Mouse (Mus musculus) cerebellum, adult 9-10 months (tissue): ENCODE measurements around the gene Ppp1r1a.
A peak's percentile ranks its signal among the peaks of the same experiment; 100 is the strongest.

ENCODE experiments used
- DNase-seq: peaks from one replicate; pipeline ENCODE4 v3.0.0; 2022

The Ppp1r1a gene

DNA sequence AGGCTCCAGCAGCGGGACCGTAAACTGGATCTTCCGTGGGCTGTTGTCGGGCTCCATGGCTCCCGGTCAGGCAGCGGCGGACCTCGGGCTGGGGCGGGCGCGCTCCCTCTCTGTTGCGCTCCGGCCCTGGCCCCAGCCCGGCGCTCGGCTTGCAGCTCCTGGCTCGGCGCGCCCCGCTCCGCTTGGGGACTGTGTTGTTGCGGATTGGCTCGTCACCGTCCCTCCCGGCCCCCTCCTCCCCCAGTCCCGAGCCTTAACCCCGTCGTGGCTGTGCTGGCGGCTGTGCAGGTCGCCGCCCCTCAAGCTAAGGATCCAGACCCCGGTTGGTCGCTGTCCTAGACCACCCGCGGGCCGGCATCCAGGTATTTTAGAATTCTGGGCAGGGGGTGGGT is at the start of gene Ppp1r1a:
Gene Ppp1r1a (minus strand): TSS at position 182 of the 392 bp plus-strand sequence.
- no peak for DNase-seq

DNA sequence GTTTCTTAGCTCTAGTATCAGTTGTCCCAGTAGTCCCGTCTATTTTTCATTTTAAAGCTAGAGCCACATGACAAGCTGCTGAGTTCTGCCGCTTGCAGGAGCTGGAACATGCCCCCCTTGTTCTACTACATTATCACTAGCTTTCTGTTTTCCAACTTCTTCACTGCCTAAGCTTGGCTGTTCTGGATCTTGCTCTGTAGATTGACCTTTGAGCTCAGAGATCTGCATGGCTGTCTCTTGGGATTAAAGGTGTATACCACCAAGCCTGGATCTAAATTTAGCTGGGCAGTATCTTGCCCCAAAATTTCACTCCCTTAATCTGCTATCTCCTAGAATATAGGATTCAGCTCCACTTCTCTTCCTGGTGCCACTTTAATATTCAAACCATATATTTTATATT is 48.1 kb upstream of the Ppp1r1a start:
- DNase-seq, result no peak

DNA sequence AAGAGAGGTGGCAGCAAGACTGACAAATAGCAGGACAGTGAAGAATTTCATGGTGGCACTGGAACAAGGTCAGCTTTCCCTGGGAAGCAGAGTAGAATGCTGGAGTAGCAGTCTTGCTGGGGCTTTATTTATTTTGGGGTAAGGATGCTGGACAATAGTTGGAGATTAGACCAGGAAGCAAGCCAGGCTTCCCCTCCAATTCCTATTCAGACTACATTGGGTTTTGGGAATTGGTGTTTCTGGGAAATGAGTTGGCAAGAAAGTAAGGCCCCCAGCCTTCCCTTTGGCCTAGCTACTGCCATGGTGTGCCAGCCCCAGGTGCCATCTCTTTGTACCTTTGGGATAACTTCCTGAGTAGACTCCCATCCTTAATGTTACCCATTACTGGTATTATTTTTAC is 27.2 kb upstream of the Ppp1r1a start, which contains the start of gene Glycam1:
Gene Glycam1 (minus strand): TSS at position 101 of the 400 bp plus-strand sequence.
- no peak for DNase-seq

DNA sequence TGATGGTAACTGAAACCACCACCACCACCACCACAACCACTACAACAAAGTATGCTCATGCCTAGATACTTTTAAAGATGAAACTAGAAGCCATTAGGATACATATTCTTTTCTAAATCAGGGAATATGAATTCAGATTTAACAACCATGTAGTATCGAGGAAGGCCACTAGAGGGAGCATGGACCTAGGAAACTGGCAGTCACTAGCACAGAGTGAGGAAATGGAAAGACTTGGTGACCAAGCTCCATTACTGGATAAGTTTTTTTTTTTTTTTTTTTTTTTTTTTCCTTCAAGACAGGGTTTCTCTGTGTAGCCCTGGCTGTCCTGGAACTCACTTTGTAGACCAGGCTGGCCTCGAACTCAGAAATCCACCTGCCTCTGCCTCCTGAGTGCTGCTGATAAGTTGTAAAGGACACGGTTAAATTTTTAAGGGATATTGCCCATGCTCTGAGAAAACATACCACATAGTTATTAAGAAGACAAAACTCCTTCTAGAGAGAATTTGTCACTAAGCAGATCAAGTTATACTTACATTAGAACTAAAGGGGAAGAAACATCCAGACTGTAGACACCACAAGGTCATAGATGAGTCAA is 14.4 kb upstream of the Ppp1r1a start:
- DNase-seq, result peak; percentile 59

DNA sequence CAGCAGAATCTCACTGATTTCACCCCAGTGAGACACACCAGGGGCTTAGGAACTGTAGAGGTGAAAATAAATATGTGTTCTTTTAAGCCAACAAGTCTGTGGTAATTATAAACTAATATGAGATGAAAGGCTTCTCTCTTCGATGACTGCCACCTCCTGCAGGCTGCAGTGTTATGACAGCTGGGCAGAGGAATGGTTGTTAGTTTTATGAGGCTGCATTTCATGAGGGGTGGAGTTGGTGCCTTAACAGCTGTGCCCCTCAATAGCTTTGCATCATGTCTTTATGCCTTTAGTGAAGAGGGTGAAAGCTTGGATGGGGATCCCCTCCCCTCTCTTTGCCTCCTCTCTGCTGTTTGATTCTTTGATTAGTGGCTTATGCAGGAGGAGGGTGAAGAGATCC is 13.2 kb upstream of the Ppp1r1a start:
- no peak for DNase-seq

DNA sequence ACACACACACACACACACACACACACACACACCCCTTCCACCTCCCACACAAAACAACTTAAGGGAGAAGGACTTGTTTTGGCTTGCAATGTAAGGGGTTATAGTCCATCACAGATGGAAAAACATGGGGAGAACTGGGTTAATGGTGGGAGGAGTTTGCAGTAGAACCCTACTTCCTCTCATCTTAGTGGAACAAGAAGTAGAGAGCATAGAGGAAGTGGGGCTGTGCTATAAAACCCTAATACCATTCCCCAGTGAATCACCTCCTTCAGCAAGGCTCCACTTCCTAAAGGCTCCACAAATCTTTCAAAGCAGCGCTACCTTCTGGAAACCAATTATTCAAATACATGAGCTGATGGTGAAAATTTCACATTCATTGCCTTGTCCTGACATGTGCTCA is 11.7 kb upstream of the Ppp1r1a start:
- no peak for DNase-seq

DNA sequence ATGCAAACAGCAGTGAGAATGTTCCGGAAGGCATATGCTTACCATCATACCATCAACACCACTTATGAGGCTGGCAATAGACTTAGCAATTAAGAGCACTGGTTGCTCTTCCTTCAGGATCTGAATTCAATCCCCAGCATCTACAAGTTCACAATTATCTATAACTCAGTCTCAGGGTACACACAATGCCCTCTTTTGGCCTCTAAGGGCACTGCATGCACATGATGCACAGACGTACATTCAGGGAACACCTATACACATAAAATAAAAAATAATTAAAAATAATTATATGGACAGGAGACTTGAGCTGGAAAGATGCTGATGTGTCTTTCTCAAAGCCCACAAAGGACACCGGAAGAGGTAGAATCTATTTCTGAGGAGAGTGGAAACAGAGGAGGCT is 10.2 kb upstream of the Ppp1r1a start:
- no peak for DNase-seq

DNA sequence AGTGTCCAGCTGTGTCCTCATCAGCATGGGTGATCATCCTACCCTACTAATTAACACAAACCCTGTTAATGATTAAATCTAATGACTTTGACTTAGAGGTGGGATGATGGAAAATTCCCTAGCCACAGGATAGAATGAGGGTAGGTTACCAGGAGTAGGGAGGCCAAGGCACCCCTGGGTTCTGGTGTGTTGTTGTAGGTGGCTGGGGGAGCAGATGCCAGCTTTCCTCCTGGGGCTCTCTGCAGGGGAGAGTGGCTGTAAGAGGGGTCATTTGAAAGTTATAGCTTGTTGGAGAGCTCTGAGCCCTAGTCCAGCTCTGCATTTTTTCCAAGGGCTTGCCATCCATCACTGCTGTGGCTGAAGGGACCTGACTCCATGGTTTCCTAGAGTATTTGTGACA is 4.7 kb upstream of the Ppp1r1a start:
- DNase-seq, result no peak

DNA sequence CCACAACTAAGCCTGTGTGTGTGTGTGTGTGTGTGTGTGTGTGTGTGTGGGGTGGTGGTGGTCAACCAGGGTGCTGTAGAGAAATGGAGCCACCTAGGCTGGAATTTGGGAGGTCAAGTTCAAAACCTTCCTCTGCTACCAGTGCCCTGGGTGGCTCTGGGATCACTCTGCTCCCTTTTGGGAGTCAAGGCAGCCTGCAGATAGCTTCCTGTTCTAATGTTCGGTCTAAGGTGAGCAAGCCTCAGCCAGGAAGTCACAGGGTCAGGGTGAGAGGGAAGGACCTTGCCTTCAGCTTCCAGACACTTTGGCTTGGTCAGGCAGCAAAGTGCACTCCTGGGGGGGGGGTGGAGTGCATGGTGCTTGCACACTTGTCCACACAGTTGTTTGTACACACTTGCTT is 2.8 kb upstream of the Ppp1r1a start:
- no peak for DNase-seq

DNA sequence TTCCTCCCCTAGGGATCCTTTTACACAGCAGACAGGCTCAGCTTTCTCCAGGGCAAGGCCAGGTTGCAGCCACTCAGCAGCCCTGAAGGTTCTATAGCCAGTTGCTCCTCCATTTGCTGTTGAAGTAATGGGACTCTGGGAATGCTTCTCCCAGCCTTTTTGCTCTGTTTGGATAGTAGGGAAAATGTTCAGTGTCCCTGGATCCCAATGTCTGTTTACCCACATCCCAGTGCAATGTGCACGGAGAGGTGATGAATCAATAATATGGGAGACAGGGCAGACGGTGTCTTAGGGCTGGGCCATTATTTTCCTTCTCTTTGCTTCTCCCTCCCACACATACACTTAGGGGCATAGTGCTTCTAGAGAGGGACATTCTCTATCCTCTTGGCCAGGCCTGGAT is 1.5 kb upstream of the Ppp1r1a start:
- DNase-seq, result no peak

DNA sequence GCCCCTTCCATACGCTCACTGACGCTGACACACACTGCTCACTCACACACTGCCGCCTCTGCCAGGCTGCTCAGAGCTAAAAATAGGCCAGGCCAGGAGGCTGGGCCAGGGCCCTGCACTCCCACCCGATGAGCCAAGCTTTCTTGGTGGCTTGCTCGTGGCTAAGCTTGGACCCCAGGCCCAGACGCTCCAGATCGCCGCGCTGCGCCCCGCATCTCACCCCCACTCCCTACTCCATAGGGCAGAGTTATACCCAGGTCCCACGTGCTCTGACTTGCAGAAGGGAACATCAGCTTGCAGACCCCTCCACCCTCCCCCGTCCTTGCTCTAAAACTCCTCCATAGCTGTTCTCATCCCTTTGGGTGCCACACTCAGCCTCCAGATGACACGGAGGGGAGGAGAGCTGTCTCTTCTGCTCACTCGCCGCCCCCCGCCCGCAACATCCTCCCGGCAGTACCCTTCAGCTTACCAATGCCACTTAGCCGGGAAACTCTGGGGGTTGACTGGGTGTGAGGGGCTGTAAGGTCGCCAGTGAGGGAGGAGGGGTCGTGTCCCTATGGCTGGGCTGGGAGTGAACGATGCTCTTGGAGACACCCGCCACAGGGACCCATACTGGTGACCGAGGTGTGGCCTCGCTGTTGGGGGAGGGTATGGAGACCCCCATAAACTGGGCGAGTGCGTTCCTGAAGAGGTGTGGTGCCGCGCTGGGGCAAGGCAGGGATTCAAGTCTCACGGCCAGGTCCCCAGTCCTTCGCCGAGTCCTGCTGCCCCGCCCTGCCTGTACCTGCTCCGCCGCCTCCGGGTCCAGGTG is 587 bp downstream of the Ppp1r1a start:
- no peak for DNase-seq

DNA sequence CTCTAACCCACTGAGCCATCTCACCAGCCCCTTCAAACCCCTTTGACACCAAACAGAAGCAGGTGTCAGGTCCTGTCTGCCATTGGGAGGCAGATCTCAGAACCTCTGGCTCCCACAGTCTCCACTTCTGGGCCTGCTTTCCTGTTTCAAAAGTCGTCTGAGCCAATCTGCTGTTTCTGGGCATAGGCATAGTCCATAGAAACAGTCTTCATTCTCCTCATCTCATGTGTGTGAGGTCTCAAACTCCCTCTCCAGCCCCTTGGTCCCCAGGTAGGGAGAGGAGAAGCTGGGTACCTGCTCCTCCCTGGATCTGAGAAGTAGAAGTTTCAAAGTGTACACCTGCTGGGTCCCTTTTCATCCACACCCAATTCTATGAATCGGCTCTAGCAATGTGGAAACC is 1.3 kb downstream of the Ppp1r1a start:
- no peak for DNase-seq

DNA sequence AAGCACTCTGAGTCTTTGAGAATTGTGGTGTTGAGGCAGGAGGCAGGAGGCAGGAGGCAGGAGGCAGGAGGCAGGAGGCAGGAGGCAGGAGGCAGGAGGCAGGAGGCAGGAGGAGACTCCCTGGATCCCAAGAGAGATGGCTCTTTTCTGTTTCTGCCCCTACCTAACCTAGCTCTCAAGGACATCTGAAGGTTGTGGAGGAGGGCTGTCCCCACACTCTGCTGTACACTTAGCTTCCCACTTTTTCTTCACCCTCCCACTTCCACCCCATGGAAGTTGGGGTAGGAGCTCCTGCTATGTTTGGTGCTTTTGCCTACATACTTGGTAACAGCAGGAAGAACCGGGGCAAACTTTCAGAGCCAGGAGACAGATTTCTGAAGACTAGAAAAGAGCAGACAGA is 2.0 kb downstream of the Ppp1r1a start:
- DNase-seq, result no peak

DNA sequence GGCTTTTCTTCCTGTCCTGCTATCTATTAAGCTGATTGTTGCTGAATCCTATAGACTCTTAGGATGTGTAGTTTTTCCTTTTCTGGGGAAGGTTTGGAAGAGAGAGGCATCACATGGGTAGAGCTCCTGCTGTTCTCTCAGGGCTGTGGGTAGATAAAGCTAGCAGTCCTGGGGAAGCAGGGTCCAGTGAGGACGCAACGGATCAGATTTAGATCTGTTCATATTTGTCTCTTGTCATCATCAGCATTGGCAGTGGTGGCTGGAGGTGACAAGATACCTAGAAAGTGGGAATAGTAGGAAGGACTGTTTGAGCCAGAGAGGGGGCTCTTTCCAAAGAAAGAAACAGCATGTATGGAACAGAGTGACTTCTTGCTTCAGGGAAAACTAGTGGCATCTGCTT is 2.8 kb downstream of the Ppp1r1a start:
- DNase-seq, result no peak

DNA sequence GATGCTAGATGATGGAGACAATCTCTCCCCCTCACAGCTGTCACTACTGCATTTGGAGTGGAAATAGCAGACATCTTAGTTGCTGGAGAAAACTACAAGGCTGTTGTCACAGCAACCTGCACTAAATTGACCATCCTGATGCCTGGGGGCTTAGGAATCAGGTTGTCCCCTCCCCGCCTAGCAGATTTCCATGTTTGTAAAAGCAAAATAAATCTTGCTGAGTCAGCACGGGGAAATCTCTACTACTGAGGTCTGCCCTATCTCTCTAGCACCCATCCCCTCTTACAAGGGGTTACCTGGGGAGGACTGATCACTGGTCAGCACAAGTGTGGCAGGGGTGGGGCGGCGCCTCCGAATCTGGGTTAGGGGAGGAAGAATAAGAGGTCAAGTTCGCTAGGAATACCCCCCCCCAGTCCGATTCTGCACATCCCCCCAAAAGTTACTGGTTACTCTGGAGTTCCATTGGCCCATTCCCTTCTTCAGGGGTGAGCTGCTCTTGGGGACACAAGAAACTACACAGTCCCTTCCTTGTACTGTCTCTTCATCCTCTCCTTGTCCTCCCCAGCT is 3.7 kb downstream of the Ppp1r1a start:
- DNase-seq, result no peak

DNA sequence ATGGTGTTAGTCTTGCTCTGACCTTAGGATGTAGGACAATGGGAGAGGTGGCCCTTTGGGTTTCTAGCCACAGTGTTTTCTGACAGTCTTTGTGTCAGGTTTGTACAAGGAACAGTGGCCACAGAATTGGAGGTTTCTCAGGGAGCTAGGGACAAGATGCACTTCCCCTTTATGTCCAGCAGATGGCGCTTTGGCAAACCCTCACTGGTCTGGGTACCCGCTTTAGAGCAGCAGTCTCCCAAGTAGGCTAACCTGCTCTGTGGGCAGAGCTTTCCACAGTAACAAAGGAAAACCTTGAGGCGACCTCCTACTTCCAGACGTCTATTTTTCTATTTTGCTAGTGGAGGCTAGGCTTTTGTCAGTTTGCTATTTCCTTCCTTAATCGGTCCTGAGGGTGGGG is 7.4 kb downstream of the Ppp1r1a start:
- peak; percentile 75 for DNase-seq

DNA sequence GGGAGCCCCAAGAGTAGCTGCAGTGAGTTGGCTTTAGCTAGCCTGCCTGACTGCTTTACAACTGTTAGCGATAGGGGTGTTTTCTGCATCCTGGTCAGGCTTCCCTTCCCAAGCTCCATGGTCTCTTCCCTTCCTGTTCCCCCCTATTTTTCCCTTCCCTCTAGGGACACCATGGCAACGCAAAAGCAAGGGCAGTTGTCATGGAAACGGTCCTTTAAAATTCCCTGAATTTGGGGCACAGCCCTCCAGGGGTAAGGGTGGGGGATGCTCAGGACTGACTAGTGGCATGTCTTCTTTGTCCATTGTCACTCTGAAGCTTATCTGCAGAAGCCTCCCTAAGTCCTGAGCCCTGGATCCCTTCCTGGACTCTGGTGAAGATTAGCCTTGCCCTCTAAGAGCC is 14.6 kb downstream of the Ppp1r1a start:
- no peak for DNase-seq

DNA sequence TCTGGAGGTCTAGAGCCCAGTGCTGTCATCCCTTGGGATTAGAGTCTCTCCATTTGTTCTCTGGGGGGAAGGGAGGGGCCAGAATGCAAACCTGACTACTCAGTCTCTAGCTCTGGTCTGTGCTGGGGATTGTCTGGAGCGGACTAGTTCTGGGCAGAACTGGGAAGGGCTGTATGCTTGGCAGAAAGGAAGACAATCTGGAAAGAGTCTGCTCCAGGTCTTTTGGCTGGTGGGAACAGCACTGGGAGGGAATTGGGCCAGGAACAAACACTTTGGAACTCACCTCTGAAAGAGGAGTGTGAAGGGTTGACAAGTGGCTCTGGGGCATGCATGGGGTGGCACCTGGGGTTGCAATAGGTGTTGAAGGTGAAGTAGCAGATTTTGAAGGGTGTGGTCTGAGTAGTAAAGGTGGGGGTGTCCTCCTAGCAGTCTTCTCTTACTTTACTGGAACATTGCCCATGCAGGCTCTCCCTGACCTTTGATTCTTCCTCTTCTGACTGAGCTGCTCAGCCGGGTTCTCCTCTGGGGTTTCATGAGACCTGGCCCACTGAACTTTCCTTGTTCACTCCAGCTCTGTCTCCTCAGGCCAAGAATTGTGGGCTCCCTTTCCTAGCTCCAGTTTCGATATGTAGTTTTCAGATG is 15.2 kb downstream of the Ppp1r1a start:
- no peak for DNase-seq

DNA sequence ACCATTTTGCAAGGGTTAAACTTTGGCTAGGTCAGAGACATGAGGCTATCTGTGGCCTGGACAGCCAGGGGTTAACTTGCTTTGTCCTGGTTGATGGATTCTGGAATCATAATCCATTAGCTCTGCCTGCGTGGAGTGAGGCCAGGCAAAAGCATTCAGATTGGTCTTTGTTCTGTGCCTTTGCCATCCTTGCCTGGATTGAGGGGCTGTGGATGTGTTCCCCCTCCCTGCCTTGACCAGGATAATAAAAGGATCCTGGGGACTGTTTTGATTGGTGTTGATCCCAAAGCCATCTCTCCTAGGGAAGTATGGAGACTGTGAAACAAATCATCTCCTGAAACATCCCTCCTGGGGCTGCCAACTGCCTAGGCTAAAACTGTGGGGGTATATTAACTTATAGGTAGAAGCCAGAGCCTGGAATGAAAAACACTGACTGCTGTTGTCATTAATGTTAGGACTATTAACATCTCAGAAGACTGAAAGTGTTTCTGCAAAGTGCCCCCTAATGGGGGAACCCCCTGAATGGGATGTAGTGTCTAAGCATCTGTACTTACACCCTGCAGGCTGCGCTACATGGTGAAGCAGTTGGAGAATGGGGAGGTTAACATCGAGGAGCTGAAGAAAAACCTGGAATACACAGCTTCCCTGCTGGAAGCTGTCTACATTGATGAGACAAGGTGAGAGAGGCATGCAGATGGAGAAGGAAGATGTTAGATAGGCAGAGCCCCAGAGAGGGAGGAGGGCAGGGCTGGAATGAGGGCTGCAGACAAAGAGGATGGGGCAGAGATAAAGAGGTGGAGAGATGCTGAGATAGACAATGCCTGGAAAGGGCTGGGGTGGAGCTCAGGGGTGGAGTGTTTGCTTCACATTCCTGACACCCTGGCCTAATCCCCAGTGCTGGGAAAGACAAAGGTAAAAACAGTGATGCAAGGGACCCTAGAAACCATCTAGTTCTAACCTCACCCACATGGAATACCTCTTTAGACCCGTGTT is 18.1 kb downstream of the Ppp1r1a start:
- no peak for DNase-seq

DNA sequence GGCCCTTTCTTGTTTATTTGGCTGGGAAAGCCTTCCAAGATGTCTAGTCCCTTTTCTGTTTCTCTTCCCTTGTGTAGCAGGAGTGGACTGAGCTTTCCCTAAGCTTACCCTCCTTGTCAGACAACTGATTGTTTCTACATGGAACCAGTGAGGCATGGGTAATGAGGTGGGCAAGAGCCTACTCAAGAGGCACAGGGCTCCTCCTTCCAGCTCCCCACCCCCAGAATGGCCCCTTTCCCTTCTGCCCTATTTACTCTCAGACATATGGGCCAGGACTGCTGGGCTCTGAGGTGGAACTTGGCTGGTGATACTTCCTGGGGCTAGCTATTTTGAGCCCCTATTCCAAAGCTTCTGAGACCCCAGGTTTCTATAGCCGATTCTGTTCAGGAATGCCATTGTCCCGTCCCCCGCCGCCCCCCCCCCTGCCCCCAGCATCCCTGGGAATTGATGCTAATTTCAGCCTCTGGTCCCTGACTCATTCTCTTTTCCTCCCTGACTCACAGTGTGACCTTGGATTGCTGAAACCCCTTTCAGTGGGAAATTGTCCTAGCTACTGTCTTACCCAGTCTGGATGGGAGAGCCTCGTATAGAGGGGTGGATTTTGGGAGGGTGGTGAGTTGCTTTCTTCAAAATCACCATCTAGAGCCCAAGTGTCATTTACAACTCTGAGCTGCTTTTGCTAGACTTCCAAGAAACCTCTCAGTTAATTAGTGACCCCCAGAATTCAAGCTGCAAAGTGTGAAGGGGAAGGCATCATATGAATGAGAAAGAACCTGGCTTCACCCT is 19.0 kb downstream of the Ppp1r1a start:
- DNase-seq, result no peak

DNA sequence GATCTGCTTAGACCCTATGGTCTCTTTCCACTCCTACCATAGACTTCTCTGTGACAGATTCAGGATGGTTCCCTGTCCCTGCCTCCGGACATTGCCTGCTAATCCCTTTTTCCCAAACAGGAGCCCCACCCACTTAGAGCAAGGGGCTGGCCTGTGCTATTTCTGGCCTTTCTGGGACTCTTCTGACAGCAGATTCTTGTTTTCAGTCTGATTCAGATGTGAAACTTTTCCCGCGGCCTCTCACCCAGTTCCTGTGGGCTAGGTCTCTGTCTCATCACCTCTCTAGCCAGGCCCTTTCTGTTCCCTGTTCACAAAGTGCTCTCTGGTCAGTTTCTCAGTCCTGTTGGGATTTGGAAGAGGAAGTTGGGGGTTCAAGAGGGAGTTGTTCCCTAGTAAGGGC is 22.9 kb downstream of the Ppp1r1a start:
- DNase-seq, result no peak

DNA sequence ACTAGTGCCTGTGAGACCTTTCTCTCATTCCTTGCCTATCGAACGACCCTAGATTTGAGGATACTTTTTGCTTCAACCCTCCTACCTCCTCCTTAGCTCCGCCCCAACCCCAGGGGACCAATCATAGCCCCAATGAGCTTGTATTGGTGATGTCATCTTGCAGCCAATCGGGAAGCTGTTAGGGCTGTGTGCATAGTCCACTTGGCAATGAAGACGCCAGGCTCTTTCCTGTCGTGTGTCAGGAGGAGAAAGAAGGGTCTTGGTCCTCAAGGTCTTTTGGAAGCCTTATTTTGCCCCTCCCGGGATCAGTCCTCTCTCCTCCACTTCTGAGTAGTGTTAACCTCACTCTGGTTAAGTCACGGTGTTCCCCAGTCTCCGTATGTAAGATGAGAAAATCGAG is 23.7 kb downstream of the Ppp1r1a start:
- peak; percentile 89 for DNase-seq
